Mouse (Mus musculus) testis, postnatal 14 days (tissue): ENCODE results near the gene Paxx.

Source experiments
- DNase-seq: peaks from one replicate; pipeline ENCODE4 v3.0.0; 2021; ENCODE audit warnings: low spot score

The Paxx gene

DNA sequence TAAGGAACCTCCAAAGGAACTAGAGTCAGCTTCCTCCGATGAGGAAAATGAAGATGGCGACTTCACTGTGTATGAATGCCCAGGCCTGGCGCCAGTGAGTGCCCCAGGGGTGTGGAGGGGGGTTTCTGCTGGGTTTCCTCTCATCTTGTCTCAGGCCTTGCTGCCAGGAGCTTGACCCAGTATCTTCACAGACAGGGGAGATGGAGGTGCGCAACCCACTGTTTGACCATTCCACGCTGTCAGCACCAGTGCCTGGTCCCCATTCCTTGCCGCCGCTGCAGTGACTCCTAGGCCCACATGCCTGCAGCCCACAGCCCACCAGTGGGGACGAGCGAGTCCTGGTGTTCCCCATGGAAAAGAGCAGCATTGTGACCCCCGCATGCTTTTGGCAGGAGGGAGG lies 52.0 kb downstream of the Paxx start:
- DNase-seq: no peak
